Mouse (Mus musculus) spleen, adult 2 months (tissue): Measurements from ENCODE around the gene Cpeb1. TPM values are rescaled to one million over a fixed set of nuclear protein-coding genes. Genes with fewer than 3 reads are reported as not detected.

ENCODE experiments used
- DNase-seq, 2 experiments: peaks; one replicate each; pipeline versions ENCODE4 v3.0.0 to v3.0.0-alpha.2; 2012 to 2021; ENCODE audit warnings: low spot score in 2 of 2, low read depth in 1 of 2
- H3K27ac ChIP-seq: fragments of 200-500 bp; 2 replicates; pipeline ENCODE4 v1.5.1; 2012; ENCODE audit warnings: low read length, inconsistent platforms; ENCODE audit not compliant: insufficient read depth
- H3K27me3 ChIP-seq: fragments of 200-500 bp; 2 replicates; pipeline ENCODE4 v1.6.1; 2012; ENCODE audit warnings: mild to moderate bottlenecking, moderate library complexity, low read length, inconsistent platforms; ENCODE audit not compliant: control insufficient read depth, insufficient read depth
- H3K36me3 ChIP-seq: fragments of 200-500 bp; 2 replicates; pipeline ENCODE4 v1.6.1; 2012; ENCODE audit warnings: mild to moderate bottlenecking, low read length, inconsistent platforms; ENCODE audit not compliant: control insufficient read depth, insufficient read depth
- H3K4me1 ChIP-seq: fragments of 200-500 bp; 2 replicates; pipeline ENCODE4 v1.6.1; 2011; ENCODE audit warnings: inconsistent platforms; ENCODE audit not compliant: control insufficient read depth, insufficient read depth, insufficient read length
- H3K4me3 ChIP-seq: fragments of 200-500 bp; 2 replicates; pipeline ENCODE4 v1.5.1; 2011; ENCODE audit warnings: mild to moderate bottlenecking, inconsistent platforms; ENCODE audit not compliant: insufficient read depth, insufficient read length; ENCODE audit errors: extremely low read depth
- CTCF ChIP-seq: fragments of 200-500 bp; IDR thresholded peaks from 2 replicates; pipeline ENCODE4 v1.5.1; 2011; ENCODE audit warnings: mild to moderate bottlenecking, inconsistent platforms; ENCODE audit not compliant: insufficient read depth, insufficient read length, insufficient replicate concordance; ENCODE audit errors: extremely low read depth
- POLR2A ChIP-seq: fragments of 200-500 bp; IDR thresholded peaks from 2 replicates; pipeline ENCODE4 v1.6.1; 2011; ENCODE audit warnings: low read depth, low read length, inconsistent platforms
- whole genome bisulfite sequencing: fragments of 180-500 bp; shearing (Covaris S2); methylation state at CpG from one replicate; pipeline ENCODE4 v1.1.7; 2018; 5-methylcytosine and 5-hydroxymethylcytosine counted together
- polyA plus RNA-seq: library from polyadenylated mRNA; depleted of rRNA; stranded (reverse); fragments of >200 nt; gene quantifications from 2 replicates; pipeline ENCODE4 v1.2.3, GENCODE M21; 2012

Gene Cpeb1
- polyA plus RNA-seq, 1 experiment: 1.1 TPM

DNA sequence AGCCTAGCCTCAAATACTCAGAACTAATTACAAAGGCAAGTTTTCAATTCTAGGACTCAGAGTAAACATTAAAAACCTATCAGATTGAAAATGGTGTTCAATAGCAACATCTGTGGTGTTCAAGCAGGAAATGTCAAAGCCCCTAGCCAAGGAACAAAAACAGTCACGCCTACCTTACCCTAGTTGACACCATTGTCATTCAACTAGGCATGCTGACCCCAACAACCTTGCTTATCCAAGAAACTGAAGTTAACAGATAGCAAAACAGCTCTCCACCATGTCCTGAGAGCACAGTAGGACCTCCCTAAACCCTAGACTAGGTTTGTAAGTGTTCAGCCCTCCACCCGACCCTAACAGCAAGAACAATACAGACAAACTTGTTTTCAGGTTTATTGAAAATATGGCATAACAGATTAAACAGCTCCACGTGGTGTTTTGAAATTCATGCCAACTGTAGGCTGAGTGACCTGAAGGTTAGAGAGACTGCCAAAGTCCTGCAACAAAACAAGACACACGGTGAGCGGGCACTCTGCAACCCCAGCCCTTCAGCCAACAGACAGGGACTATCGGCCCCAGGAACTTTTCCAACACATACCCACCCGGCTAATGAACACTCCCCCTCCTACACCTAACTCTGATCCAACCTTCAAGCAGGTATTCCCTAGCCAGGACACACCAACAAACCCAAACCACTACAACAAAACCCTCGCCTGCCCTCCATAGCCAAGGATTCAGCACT, 112.7 kb downstream of the Cpeb1 start:
- WGBS: 73% methylated on average over 8 of the region's 8 CpGs
- Histone ChIP-seq H3K27ac (no peak overlapping the region), H3K27me3 (no peaks in the 10 kb centered on the region), H3K36me3 (peaks cover 25% of the 10 kb centered on the region), H3K4me1 (peaks cover 11% of the 10 kb centered on the region; the same call in 1 of the 2 replicates), H3K4me3 (no peak overlapping the region)
- TF ChIP-seq POLR2A: no peak
- TF ChIP-seq CTCF: no peak
- DNase-seq: no peak

DNA sequence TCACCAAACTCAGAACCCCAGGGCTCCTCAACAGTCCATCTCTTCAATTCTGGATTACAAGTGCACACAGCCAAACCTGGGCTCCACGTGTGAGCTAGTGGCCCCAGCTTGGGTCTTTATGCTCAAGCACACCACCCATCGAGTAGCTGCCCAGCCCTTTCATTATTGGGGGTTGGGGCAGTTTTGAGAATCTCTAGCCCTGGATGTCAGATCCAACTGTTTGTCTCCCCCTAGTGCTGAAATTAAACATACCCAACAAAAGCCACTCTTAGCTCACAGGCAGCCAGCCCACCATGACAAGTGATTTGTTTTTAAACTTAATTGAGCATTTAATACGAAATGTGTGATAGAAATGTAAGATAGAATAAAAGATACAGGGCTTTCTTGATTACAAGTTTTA, 113.7 kb downstream of the Cpeb1 start:
- WGBS: 35% methylated on average over 3 of the region's 3 CpGs
- TF ChIP-seq POLR2A (no peak), CTCF (no peak)
- H3K27me3 ChIP-seq: no peaks in the 10 kb centered on the region
- H3K36me3 ChIP-seq: peaks cover 25% of the 10 kb centered on the region
- no peak overlapping the region for H3K4me3 ChIP-seq
- H3K4me1 ChIP-seq: peaks cover 11% of the 10 kb centered on the region; the same call in 1 of the 2 replicates
- no peak for DNase-seq
- H3K27ac ChIP-seq: no peak overlapping the region

DNA sequence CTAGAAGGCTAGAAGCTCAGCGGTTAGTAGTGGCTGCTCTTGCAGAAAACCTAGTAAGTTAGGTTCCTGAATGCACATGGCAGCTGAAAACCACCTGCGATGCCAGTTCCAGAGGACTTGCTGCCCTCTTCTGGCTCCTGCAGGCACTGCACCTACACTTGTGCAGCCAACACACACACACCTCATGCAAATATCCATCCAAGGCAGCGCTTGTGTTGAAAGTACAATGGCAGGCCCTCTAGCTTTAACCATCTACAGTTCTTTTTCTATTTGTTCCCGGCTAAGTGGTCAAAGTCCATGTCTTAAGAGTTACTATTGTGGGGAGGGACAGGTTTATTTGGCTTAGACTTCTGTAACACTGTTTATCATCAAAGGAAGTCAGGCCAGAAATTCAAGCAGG, 115.5 kb downstream of the Cpeb1 start:
- TF ChIP-seq CTCF: peak; percentile 61; the same call in 1 of the 2 replicates
- no peak for TF ChIP-seq POLR2A
- peaks cover 11% of the 10 kb centered on the region; the same call in 1 of the 2 replicates for H3K4me1 ChIP-seq
- peak; percentile 41 to 44 for DNase-seq
- H3K27ac ChIP-seq: no peak overlapping the region
- H3K27me3 ChIP-seq: no peaks in the 10 kb centered on the region
- whole genome bisulfite sequencing: 76% methylated on average over 4 of the region's 4 CpGs
- H3K4me3 ChIP-seq: no peak overlapping the region
- H3K36me3 ChIP-seq: peaks cover 25% of the 10 kb centered on the region

DNA sequence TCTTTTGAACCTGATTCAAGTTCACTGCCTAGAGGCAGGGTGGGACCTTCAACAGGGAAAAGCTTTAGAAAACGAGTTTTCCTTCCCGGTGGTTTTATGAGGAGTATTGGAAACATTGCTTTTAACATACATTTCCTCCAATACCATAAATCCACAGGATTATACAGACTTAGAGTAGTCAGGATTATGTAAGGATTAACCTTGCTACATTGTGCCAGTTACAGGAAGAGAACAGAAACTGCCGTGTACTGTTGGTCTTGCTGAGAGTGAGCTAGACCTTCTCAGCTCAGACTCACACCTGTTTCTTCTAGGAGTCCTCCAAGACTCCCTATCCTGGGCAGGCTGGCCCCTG, 116.8 kb downstream of the Cpeb1 start:
- Histone ChIP-seq H3K27ac (no peak overlapping the region), H3K4me1 (peaks cover 4% of the 10 kb centered on the region; the same call in 1 of the 2 replicates), H3K27me3 (no peaks in the 10 kb centered on the region), H3K4me3 (no peak overlapping the region), H3K36me3 (peaks cover 26% of the 10 kb centered on the region)
- no peak for TF ChIP-seq CTCF
- TF ChIP-seq POLR2A: no peak
- no peak for DNase-seq
- 79% methylated on average over 3 of the region's 3 CpGs for WGBS

DNA sequence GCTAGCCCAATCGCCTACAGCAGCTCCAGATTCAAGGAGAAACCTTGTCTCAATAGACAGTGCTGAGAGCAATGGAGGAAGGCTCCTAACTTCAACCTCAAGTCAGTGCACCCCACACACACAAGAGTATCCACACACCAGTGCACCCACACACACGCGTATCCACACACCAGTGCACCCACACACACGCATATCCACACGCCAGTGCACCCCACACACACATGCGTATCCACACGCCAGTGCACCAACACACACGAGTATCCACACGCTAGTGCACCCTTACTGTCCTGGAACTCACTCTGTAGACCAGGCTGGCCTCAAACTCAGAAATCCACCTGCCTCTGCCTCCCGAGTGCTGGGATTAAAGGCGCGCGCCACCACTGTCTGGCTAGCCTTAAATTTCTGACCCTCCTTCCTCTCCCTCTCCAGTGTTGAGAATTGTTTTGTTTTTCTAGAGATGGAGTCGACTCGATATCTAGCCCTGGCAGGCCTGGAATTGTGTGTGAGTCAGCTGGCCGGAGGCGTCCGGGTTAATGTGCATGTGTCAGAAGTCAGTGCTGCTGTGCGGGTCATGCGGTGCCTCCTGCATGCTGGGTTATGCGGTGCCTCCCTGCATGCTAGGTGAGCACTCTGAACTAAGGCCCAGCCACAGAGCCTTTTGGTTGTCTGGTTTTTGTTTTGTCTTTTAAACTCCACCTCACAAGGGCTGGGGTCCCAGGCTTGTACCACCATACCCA, 117.3 kb downstream of the Cpeb1 start:
- Histone ChIP-seq H3K4me1 (no peaks in the 10 kb centered on the region), H3K27me3 (no peaks in the 10 kb centered on the region), H3K27ac (no peak overlapping the region), H3K36me3 (peaks cover 21% of the 10 kb centered on the region), H3K4me3 (no peak overlapping the region)
- 94% methylated on average over 21 of the region's 21 CpGs for WGBS
- TF ChIP-seq CTCF: no peak
- no peak for TF ChIP-seq POLR2A
- DNase-seq: no peak

DNA sequence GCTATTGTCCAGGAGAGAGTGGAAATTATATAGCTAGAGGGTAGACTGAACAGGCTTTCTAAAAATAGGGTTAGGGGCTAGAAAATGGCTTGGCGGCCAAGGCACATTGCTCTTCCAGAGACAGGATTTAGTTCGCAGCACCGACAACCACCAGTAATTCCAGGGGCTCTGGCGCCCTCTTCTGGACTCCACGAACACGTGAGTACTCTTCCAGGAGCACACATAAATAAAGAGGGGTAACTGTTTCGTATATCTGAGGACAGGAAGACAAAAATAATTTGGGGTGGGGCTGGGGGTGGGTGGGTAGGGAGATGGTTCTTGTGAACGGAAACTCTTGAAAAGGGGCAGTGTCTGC, 118.9 kb downstream of the Cpeb1 start:
- 61% methylated on average over 8 of the region's 8 CpGs for WGBS

DNA sequence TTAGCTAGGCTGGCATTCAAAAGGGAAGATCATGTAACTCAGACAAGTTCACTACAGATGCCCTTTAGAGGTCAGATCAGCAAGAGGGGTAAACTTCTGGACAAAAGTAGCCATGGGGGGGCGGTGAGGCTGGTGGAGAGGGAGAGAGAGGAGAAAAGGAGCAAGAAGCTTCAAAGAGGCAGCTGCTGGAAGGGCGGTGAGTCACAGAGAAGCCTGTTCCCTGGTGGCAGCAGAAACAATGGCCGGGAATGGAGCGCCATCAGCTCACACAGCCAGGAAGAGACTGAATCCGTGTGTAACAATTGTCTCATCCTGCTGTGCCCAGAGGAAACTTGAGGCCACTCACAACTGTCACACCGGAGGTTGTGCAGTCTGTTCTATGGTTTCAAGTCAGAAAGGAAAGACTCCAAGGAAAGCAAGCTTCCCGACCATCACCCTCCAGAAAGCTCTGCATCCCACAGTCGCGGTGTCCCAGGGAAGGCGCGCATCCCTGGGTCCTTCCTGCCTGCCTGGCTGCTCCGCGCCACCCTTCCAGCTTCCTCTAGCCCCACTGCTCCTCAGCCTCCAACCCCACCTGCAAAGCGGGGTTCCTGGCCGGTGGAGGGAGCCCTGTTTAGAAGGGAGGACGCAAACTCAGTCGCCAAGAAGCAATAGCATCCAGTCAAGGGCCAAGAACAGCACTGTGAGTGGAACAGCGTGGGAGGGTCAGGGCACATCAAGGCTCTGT, 119.4 kb downstream of the Cpeb1 start:
- DNase-seq: no peak
- H3K4me1 ChIP-seq: no peaks in the 10 kb centered on the region
- TF ChIP-seq POLR2A (no peak), CTCF (no peak)
- H3K36me3 ChIP-seq: peaks cover 15% of the 10 kb centered on the region
- H3K4me3 ChIP-seq: no peak overlapping the region
- 90% methylated on average over 18 of the region's 18 CpGs for WGBS
- H3K27me3 ChIP-seq: no peaks in the 10 kb centered on the region
- H3K27ac ChIP-seq: no peak overlapping the region

More for the DNA sequence above, 118.9 kb downstream of the Cpeb1 start:
- no peaks in the 10 kb centered on the region for H3K4me1 ChIP-seq
- peak in 1 of 2 experiments; percentile 41 for DNase-seq
- no peak overlapping the region for H3K27ac ChIP-seq
- H3K36me3 ChIP-seq: peaks cover 16% of the 10 kb centered on the region
- no peaks in the 10 kb centered on the region for H3K27me3 ChIP-seq
- no peak overlapping the region for H3K4me3 ChIP-seq
- no peak for TF ChIP-seq POLR2A
- TF ChIP-seq CTCF: peak; percentile 45; the same call in 1 of the 2 replicates
